Mouse (Mus musculus) thymus, postnatal 25 days (tissue): Measurements from ENCODE around the gene Cd34.

Experiments
- DNase-seq: peaks from one replicate; pipeline ENCODE4 v3.0.0; 2022

Cd34 gene

DNA sequence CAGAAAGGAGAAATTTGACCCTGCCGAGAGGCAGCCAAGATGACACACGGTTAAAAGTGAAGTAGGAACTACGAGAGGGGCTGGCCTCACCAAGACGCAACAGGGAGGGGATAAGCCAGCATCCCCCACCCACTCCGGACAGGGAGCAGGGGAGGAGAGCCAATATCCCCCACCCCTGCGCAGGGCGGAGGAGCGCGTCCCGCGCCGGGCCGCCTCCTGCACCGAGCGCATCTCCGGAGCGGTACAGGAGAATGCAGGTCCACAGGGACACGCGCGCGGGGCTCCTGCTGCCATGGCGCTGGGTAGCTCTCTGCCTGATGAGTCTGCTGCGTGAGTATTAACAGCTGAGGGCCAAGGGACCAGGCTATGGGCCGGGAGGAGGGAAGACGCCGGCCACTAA is at the start of gene Cd34:
TSS of gene Cd34 (plus strand) at position 105 of the 400 bp plus-strand sequence.
- DNase-seq = peak; percentile 5

DNA sequence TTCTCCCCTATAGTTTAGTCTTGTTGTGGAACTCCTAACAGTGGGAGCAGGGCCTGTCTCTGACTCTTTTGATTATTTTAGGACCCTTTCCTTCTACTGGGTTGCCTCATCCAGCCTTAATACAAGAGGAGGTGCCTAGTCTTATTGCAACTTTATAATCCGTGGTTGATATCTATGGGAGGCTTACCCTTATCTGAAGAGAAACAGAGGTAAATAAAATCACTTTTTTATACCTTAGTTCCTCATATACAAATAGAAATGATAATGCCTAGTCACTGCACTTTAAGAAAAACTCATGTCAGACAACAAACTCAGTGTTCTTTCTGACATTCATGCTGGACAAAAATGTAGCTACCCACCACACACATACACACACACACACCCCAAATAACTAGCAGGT is 44.1 kb upstream of the Cd34 start:
- no peak for DNase-seq

DNA sequence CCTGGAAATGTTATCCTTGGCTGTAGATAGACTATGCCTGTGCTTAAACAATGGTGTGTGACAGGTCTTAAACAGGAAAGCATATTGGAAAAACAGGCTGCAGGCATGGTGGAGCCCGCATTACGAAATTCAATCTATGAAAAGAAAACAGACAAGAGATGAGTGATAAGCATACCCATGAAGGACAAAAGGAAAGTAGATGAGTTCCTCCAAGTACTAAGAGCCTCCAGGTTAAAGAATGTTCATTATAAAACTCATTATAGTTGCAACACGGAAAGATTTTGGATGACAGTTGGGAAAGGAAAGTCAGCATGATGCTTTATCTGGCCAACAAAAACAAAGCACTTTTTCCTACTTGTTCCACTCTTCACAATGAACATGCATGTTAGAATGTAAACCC is 43.3 kb upstream of the Cd34 start:
- no peak for DNase-seq

DNA sequence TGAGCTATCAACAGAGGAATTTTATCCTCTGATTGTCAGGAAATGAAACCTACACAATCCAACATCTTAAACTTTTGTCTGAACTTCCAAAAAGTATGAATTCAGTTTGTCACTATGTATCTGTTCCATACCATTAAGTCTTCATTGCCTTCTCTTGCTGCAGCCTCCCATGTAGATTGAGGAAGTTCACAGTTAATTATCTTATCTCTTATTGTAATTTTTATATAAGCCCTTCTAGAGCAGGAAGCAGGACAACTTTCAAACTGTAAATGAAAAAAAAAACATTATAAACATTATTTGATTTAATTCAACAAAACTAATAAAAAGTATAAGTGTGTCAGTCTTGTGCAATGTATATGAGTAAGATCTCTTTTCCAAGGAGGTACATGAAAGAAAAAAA is 37.5 kb upstream of the Cd34 start:
- DNase-seq = no peak

DNA sequence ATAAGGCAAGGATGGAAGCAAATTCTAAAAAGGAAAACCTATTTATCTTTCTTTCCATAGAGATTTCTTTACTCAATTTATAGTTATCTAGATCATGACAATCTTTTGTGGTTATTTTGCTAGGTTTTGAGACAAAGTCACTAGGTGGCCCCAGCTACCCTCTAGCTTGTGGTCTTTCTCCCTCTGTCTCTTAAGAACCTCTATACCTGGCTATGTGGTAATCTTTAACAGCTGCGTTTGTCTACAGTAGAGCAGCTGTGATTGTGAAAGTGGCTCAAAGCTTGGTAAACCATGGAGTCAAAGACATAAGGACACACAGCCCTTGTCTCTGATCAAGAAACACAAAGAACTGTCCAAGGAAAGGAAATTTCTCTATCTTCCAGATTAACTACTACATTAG is 36.8 kb upstream of the Cd34 start:
- no peak for DNase-seq

DNA sequence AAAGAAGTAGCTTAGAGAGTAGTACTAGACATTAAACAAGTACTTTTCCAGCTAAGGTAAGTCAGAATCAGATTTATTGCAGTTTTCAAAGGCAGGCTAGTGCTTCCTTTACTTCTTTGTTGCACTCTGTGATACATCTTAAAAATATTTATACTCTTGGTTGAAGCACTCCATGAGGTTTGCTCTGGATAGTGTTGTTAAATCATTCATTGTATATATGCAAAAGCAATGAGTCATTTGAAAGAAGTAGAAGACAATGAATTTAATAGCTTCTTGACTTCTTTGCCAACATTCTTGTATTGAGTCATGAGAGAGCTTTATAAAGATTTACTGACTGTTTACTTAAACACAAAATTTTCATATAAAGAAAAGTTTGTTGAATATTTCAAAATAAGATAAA is 29.7 kb upstream of the Cd34 start:
- DNase-seq = no peak

DNA sequence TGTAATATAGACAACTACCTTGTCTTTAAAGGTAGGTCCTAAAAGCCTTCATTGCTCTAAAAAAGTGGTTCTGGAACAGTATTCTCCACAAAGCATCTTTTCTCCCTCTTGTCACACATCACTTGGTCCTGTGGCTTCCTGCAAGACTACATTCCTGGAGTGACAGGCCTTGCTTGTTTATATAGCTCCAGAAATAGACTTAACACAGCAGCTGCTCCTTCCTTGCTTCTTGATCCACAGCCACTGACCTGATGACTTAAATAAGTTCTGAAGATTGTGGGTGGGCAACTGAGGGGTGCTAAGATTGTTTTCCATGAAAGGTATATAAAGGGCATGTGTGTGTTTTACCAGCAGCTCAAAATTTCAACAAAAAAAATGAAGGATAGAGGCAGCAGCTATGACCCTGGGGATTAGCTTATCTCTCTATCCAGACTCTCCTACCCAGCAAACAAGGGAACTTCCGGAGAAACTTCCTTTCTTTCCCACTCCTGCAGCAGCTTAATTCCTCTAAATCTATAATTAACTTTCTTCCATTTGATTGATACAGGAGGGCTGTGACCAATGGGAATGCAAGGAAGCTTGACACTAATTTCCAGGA is 12.8 kb upstream of the Cd34 start:
- DNase-seq = no peak

DNA sequence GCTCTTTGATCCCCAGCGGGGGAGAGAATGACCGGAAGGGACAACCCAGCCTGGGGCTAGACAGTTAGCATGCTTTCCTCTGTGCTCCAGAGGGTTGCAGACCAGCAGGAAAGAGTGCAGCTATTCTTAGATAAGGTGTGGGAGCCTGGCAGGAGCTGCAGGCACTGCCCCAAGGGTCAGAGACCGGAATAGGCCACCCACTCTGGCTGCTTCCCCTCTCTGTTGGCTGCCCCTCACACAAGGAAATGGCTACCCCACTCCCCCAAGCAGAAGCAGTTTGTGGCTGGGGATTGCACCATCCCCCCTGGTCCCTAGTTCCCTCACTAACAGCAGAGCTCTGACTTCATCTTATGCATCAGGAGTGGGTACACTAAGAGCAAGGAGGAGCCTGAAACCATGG is 10.7 kb upstream of the Cd34 start:
- no peak for DNase-seq

DNA sequence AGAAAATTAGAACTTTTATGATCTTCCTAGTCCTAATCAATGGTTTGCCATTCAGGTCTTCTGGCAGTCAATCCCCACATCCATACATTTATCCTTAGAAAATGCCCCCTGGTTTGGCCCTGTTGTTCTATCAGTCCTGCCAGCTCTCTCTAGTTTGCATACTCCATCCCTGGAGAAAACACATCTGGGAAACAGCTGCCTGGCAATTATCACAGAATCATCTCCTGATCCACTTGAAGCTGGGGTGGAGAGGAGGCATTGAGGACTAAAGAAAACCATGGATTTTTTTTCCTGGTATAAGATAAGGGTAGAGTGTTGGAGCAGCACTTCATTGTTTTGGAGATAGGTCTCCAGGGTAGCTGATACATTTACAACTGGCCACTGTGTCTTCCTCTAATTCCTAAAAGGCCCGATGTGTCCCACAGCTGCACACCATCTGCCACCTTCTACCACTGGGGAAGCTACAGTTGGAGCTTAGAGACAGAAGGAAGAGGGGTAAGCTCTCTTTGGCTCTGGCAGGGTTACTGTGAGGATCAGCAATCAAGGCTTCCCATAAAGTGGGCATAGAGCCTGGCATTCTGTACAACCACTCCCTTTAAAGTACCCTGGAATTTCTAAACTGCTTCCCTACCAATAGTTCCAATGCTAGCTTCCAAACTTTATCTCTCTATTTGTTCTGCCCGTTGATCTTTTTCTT is 9.2 kb upstream of the Cd34 start:
- DNase-seq = no peak

DNA sequence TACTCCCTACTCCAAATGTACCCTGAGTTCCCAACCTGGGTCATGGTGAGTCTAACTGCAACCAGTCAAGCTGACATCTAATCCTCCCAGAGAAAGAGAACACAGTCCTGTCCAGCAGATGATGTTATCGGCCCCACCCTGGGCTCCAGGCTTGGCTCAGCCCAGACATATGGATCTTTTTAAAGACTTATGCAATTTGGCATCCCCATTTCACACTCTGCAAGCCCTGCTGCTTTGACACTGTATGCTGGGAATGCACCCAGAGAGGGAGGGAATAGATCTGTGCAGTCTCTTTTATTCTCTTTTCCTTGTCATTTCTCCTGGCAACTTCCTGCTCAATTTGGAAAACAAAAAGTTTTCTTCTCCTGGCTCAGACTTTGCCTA is 8.7 kb upstream of the Cd34 start:
- no peak for DNase-seq

DNA sequence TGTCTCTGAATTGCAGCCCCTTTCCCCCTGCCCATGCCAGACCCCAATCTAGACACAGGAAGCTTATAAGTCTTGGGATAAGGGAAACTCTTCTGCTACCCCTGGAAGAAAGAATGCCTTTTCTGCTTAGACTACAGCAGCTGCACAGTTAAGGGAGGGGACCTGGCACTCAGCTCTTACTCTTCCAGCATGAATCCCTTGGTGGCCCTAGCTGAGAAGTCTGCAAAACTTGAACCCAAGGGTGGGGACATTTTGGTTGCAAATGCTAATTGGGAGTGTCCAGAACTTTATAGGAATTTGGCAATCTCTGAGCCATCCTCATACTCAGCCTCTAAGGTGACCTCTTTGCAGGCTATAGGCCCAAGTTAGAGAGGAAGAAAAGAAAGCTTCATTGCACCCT is 7.9 kb upstream of the Cd34 start:
- no peak for DNase-seq

DNA sequence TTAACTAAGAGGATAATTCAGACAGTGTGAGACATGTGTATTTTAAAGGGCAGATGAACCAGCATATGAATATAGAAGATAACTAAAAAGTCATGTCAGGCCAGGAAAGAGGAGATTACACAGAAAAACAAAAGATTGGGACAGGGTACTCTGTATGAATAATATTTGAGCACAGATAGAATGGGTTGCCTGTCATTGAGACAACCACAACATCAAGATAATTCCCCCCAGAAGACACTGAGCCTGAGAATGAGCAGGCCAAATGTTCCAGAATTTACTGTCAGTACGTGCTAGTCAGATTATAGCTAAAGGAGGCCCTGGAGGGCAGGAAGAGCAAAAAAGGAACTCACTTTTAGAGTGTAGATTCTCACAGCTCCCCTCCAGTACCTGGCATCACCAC is 3.3 kb upstream of the Cd34 start:
- no peak for DNase-seq

DNA sequence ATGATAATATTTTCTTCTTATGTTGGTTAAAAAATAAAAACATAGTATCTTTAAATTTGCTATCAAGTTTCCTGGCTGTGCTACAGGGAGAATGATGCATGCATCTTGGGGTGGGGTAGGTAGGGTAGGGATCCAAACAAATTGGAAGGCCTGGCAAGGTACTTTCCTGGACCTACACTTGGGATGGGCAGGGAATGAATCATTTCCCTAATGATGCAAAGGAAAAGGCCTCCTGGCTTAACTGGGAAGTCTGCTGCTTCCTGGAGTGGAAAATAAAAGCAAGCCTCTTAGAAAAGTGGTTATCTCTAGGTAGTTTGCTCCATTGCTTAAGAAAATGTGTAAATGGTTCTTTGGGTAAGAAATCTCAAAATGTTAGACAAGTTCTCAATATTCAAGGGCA is 2.9 kb downstream of the Cd34 start:
- no peak for DNase-seq

DNA sequence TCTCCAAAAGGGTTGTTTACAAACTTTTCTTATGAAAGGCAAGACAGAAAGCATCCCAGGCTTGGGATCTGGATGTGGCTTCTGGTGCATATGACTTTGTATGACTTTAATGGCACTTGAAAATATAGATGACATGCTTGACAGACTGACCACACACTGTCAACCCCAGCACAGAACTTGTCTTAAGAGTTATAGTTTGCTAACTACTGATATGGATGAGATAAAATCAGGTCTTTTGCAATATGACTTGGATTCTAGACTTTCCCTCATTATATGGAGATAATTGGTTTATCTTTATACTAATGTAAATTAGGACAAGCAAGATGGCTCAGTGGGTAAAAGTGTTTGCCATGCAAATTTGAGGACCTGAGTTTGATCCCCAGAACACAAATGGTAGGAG is 4.3 kb downstream of the Cd34 start:
- no peak for DNase-seq

DNA sequence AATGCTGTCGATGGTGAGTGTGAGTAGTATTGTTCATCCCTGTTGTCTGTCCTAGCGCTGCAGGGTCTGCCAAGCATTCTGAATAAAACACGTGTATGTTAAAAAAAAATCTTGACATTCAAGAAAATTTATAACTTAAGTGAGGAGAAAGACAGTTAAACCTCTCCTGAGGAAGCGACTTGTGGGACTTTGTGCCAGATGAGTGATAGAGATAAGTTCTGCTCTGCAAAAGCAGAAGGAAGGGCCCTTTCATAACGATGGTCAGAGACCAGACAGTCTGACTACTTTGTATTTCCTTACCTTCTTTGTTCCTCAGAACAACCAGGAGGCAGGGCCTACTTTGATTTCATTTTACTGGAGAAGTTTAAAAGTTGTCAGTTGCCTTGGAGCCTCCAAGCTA is 4.9 kb downstream of the Cd34 start:
- no peak for DNase-seq

DNA sequence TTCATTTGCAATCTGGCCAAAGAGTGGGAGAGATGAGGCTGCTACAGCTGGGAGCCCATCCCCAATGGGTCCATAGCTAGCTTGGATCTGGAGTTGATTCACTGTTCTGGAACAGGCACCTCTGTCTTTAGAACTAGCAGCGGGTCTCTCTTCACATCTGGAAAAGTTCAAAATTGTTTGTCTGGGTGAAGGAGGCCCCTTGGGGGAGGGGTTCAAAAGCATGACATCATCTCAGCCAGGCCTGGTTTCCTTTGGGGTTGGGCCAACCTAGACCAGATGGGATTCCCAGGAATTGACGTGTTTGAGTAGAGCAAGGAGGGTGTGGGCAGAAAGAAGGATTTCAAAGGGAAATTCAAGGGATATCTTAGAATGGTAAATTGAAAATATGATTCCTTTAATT is 6.8 kb downstream of the Cd34 start:
- DNase-seq = no peak

DNA sequence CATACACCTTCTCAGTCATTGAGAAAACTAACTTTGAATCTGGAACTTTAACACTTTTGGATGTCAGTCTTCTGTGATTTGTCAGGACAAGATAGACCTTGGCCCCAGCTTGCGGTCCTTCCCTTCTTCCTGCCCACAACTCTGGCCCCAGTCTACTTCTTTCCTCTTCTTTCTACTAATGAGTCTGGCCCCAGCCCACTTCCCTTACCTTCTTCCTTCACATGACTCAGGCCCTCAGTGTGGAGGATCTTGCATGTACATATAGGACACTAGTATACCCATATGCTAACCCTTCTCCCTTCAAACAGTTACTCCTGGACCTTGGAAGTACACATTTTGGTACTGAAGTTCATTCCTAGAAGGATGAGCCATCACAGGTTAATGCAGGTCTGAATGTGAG is 7.8 kb downstream of the Cd34 start:
- no peak for DNase-seq

DNA sequence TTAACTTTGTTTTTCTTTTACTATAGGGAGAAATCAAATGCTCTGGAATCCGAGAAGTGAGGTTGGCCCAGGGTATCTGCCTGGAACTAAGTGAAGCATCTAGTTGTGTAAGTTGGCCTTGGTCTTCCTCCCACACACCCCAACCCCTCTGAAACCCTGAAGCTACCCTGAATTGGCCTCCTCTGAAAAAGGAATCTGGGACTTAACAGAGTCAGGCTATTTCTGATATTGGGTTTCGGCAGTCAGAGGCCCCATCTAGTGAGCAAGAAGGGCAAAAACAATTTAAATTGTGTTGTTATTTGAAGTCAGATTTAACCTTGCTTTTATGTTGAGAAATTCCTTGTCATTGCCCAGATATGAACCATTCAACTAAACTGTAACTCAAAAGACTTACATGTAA is 12.3 kb downstream of the Cd34 start:
- DNase-seq = no peak

DNA sequence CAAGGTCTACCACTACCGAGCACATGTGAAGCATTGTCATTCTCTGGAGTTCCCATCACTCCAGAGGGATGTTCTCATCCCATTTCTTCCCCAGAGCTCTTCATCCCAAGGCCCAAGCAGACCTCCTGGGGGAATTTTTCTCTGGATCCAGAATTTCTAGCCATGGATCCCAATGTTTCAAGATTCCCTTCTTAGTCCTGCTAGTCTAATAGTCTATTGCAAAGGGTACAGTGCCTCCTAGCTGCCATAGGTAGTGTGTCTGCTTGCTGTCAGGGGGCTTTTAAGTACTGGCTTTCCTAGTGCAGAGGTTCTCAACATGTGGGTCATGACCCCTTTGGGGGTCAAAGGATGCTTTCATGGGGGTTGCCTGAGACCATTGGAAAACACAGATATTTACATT is 14.3 kb downstream of the Cd34 start:
- no peak for DNase-seq

DNA sequence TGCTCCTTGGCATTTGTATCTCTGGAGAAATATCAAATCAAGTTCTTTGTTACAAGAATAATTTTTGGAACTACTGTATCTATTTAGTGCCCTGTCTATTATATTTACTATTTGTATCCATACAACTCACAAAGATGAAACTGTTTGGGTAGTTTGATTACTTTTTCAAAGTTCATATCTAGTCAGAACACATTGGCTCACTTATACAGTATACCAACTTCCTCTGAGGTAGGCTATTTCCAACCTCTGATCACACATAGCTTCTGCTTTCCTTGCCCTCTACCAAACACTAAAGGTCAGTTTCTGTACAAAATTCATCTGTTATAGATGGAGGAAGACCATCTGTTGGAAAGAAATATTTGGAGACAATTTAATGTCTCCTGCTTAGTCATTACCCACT is 16.1 kb downstream of the Cd34 start:
- DNase-seq = no peak

DNA sequence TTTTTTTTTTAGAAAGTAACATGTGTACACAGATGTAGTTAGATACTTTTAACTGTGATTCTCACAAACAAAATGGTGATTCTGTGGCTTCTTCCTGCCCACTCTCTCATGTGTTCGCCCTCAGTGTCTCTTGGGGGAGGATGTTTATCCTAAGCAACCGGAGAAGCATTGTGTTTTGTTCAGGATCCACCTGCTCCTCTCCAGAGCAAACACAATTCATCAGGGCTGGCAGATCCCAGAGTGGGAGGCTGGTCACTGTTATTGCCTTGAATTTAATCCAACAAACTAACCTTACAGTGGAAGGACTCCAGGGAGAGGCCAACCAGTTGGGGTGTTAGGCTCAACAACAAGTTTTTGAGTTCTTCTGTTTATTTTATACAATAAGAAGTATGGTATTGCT is 17.1 kb downstream of the Cd34 start:
- DNase-seq = no peak

DNA sequence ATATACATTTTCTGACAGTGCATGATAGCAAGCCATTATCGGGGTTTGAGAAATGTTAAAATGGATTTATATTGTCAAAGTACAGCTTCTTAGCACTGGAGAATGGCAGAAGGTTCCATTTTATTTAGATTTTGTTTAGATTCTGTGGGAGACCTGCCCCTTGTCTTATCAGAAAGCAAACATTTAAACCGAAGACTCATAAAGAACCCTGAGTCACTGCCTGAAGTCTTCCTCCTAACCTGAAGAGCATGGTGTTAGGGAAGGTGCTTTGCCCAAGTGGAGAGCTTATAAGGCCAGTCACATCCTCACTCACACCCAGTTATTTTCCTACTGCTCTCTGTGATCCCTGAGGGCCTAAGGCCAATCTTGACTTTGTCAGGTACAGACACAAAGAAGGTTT is 18.4 kb downstream of the Cd34 start:
- DNase-seq = no peak

DNA sequence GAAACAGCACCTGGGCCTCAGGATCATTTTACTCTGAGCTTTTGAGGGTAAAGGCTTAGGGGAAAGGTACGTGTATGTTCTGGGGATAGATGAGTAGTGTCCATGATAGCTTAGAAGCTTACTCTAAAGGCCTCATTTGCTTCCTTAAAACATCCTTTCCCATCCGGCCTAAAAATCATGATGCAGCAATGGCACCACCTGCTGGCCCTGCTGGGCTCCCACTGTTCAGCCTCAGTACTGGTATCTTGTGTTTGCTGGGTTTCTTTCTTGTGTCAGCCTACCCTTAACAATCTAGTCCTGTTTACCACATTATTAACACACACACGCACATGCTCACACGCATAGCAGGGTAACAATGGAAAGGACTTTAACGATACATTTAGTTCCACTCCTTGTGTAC is 23.6 kb downstream of the Cd34 start:
- peak; percentile 51 for DNase-seq

DNA sequence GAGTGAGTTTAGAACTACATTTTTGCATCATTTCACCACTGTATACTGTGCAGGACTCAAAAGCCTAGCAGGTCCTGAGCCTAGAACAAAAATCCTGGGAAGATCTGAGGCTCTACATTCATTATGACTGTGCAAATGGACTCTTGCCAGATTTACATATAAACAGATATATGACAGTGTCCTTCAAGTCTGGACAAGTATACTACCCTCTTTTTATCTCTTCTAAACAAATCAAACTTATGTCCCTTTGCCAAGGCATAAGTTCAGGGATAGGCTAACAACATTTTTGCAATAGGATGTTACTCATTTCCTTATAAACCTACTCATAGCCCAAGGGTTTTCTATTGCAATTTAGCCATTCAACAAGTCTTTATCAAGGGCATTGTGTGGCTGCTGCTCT is 24.1 kb downstream of the Cd34 start:
- DNase-seq = no peak

DNA sequence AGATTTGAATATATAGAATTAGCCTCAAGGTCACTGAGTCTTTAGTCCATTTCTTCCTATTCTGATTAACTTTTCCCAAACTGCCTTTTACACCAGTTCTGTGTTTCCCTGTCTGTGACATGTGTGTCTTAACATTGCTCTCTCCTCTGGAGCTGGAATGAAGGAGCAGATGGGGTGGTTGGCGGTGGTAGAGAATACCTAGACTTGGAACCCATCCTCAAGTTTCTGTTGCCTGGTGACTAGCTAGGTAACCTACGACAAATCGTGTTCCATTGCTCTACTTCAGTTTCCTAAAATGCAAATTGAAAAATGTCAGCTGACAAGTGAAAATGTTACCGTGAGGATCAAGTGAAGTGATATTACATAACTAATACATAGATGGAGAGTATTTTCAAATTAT is 33.4 kb downstream of the Cd34 start:
- no peak for DNase-seq

DNA sequence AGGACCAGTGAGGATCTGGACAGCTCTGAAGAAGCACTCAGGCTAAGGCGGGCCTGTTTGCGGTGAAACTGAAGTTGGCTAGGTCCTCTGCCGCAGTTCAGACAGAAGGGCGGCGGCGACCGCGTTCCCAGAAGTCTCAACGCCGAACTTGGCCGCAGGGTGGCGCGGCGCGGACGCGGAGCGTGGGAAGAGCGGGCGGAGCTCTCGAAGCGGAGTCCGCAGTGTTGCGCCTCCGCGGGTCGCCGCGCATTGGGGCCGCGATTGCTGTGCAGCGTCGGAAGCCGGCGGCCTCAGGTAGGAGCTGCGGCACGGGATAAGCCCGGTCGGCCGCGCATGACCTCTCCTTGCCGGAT is 37.5 kb downstream of the Cd34 start:
- DNase-seq = peak; percentile 91
